Mouse (Mus musculus): ENCODE measurements around the gene Mfsd2a. TPM values are rescaled to one million over a fixed set of nuclear protein-coding genes. Genes with fewer than 3 reads are reported as not detected.

The Mfsd2a gene
- total and polyA plus RNA-seq, 3 experiments: 0.11 TPM; not detected in 2

DNA sequence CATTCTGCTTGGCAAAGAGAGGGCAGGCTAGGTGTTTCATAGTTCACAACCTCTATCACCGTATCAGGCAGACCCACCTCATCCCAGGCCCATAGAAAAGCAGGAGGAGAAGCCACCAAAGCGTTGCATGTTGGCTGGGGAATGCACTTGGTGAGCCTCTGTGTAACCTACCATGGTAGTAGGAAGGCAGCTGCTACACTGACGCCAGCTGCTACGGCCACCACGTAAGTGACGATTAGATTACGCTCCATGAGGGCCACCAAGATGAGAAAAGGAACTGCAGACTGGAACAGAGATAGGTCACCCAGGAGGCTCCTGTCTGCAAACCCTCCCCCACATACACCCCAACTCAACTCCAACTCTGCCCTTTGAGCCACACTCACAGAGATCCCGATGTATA, 11.9 kb downstream of the Mfsd2a start:
- ATAC-seq (ENCODE audit: extremely low read depth, insufficient number of reproducible peaks, low FRiP score, poor library complexity, severe bottlenecking) (no peak), DNase-seq (ENCODE audit: low spot score) (no peak)
- no peaks in the 10 kb centered on the region for H3K4me1 ChIP-seq (ENCODE audit: insufficient read depth, low read depth, low read length)
- no peak overlapping the region for H3K4me3 ChIP-seq (ENCODE audit: low read depth, low read length)
- H3K9me3 ChIP-seq (replicated peaks): no peaks in the 10 kb centered on the region
- peaks cover 17% of the 10 kb centered on the region for H3K27me3 ChIP-seq (ENCODE audit: insufficient read depth, low read length)
- no peaks in the 10 kb centered on the region for H3K36me3 ChIP-seq (replicated peaks)
- TF ChIP-seq GATA2 (IDR thresholded peaks at IDR 0.05; ENCODE audit: borderline replicate concordance, low read depth, low read length) (no peak), TAL1 (conservative IDR thresholded peaks at IDR 0.05; ENCODE audit: low read depth, low read length) (no peak), GATA1 (IDR thresholded peaks at IDR 0.05; ENCODE audit: borderline replicate concordance, low read length) (no peak), CTCF (IDR thresholded peaks at IDR 0.05; ENCODE audit: low read depth, low read length) (no peak), POLR2AphosphoS5 (IDR thresholded peaks at IDR 0.05; ENCODE audit: insufficient replicate concordance, low read depth, low read length) (no peak)

DNA sequence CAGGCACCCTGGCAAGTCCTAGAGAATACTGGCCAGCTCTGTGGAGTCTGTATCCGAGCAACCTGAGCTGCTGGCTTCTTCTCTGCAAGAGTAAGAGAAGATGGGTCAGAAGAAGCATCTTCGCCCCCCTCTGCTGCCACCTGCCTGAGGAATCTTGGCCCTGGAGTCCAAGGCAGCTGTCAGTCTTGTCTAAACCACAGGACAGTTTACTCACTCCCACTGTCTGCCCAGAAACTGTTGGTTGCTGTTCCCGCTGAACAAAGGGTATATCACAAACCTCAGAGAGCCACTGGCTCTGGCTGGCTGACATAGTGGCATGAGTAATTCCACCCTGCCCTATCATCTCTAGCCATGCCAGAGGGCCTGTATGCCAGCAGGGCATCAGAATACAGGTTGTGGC, 13.8 kb downstream of the Mfsd2a start:
- H3K4me1 ChIP-seq (ENCODE audit: insufficient read depth, low read depth, low read length): no peaks in the 10 kb centered on the region
- no peak overlapping the region for H3K4me3 ChIP-seq (ENCODE audit: low read depth, low read length)
- DNase-seq (ENCODE audit: low spot score) (no peak), ATAC-seq (ENCODE audit: extremely low read depth, insufficient number of reproducible peaks, low FRiP score, poor library complexity, severe bottlenecking) (no peak)
- no peaks in the 10 kb centered on the region for H3K36me3 ChIP-seq (replicated peaks)
- H3K27me3 ChIP-seq (ENCODE audit: insufficient read depth, low read length): peaks cover 19% of the 10 kb centered on the region
- H3K9me3 ChIP-seq (replicated peaks): no peaks in the 10 kb centered on the region
- TF ChIP-seq GATA1 (IDR thresholded peaks at IDR 0.05; ENCODE audit: borderline replicate concordance, low read length) (no peak), POLR2AphosphoS5 (IDR thresholded peaks at IDR 0.05; ENCODE audit: insufficient replicate concordance, low read depth, low read length) (no peak), TAL1 (conservative IDR thresholded peaks at IDR 0.05; ENCODE audit: low read depth, low read length) (no peak), CTCF (IDR thresholded peaks at IDR 0.05; ENCODE audit: low read depth, low read length) (no peak), GATA2 (IDR thresholded peaks at IDR 0.05; ENCODE audit: borderline replicate concordance, low read depth, low read length) (no peak)

GRCm38 (mm10) chr4:122944408-122944807, 16.6 kb downstream of the Mfsd2a start:
- Histone ChIP-seq H3K4me1 (ENCODE audit: insufficient read depth, low read depth, low read length) (no peaks in the 10 kb centered on the region), H3K4me3 (ENCODE audit: low read depth, low read length) (no peak overlapping the region), H3K36me3 (replicated peaks) (no peaks in the 10 kb centered on the region), H3K9me3 (replicated peaks) (no peaks in the 10 kb centered on the region), H3K27me3 (ENCODE audit: insufficient read depth, low read length) (peaks cover 29% of the 10 kb centered on the region)
- TF ChIP-seq GATA1 (IDR thresholded peaks at IDR 0.05; ENCODE audit: borderline replicate concordance, low read length) (no peak), CTCF (IDR thresholded peaks at IDR 0.05; ENCODE audit: low read depth, low read length) (peak; percentile 42; the same call in 1 of the 2 replicates)
- no peak for DNase-seq (ENCODE audit: low spot score)
- no peak for ATAC-seq (ENCODE audit: extremely low read depth, insufficient number of reproducible peaks, low FRiP score, poor library complexity, severe bottlenecking)

DNA sequence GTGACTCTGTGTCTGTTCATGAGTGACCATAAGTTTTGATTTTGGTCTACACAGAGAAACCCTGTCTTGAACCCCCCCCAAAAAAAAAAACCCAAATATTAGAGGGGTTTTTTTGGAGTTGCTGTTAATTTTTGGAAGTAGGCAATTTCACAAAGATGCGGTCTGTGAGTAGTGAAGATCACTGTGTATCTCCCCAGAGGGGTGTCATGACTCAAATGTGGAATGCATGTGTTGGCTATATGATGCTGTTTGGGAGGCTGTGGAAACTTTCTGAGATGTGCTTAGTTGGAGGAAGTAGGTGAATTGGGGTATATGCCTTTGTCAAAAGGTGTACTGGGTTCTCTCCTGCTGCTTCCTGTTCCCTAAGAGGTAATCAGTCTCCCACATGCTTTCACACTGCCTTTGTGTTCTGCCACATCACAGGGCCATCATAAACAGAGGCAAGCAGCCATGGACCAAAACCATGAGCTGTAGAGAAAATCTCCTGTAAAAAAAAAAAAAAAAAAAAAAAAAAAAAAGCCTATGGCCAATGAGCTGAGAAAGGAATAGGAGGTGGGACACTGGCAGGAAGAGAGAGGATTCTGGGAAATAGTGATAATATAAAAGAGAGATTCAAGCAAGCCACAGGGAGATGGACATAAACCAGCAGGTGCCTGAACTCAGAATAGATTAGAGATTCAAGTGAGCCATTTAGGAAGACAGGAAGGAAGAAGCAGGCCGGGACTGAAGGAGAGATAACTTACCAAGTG, 21.8 kb downstream of the Mfsd2a start:
- no peak for ATAC-seq (ENCODE audit: extremely low read depth, insufficient number of reproducible peaks, low FRiP score, poor library complexity, severe bottlenecking)
- Histone ChIP-seq H3K4me3 (ENCODE audit: low read depth, low read length) (no peak overlapping the region), H3K9me3 (replicated peaks) (no peaks in the 10 kb centered on the region), H3K4me1 (ENCODE audit: insufficient read depth, low read depth, low read length) (peaks cover 17% of the 10 kb centered on the region), H3K36me3 (replicated peaks) (no peaks in the 10 kb centered on the region), H3K27me3 (ENCODE audit: insufficient read depth, low read length) (peaks cover 22% of the 10 kb centered on the region; the same call in 1 of the 2 replicates)
- no peak for DNase-seq (ENCODE audit: low spot score)
- no peak for TF ChIP-seq TAL1 (conservative IDR thresholded peaks at IDR 0.05; ENCODE audit: low read depth, low read length)
- no peak for TF ChIP-seq GATA1 (IDR thresholded peaks at IDR 0.05; ENCODE audit: borderline replicate concordance, low read length)
- TF ChIP-seq CTCF (IDR thresholded peaks at IDR 0.05; ENCODE audit: low read depth, low read length): no peak
- TF ChIP-seq GATA2 (IDR thresholded peaks at IDR 0.05; ENCODE audit: borderline replicate concordance, low read depth, low read length): no peak

- peaks cover 32% of the 10 kb centered on the region for H3K4me1 ChIP-seq (ENCODE audit: insufficient read depth, low read depth, low read length)
- TF ChIP-seq TAL1 (conservative IDR thresholded peaks at IDR 0.05; ENCODE audit: low read depth, low read length) (no peak), CTCF (IDR thresholded peaks at IDR 0.05; ENCODE audit: low read depth, low read length) (no peak), POLR2AphosphoS5 (IDR thresholded peaks at IDR 0.05; ENCODE audit: insufficient replicate concordance, low read depth, low read length) (no peak), GATA2 (IDR thresholded peaks at IDR 0.05; ENCODE audit: borderline replicate concordance, low read depth, low read length) (no peak), GATA1 (IDR thresholded peaks at IDR 0.05; ENCODE audit: borderline replicate concordance, low read length) (no peak)
- H3K36me3 ChIP-seq (replicated peaks): no peaks in the 10 kb centered on the region
- H3K9me3 ChIP-seq (replicated peaks): no peaks in the 10 kb centered on the region
- DNase-seq (ENCODE audit: low spot score) (no peak), ATAC-seq (ENCODE audit: extremely low read depth, insufficient number of reproducible peaks, low FRiP score, poor library complexity, severe bottlenecking) (no peak)
- H3K27me3 ChIP-seq (ENCODE audit: insufficient read depth, low read length): peaks cover 22% of the 10 kb centered on the region; the same call in 1 of the 2 replicates
- no peak overlapping the region for H3K4me3 ChIP-seq (ENCODE audit: low read depth, low read length)
These were observed 23.5 kb downstream of the Mfsd2a start for GRCm38 (mm10) chr4:122937489-122937888.

- H3K4me1 ChIP-seq (ENCODE audit: insufficient read depth, low read depth, low read length): peaks cover 38% of the 10 kb centered on the region
- DNase-seq (ENCODE audit: low spot score): no peak
- H3K4me3 ChIP-seq (ENCODE audit: low read depth, low read length): no peak overlapping the region
- no peaks in the 10 kb centered on the region for H3K36me3 ChIP-seq (replicated peaks)
- no peak for TF ChIP-seq TAL1 (conservative IDR thresholded peaks at IDR 0.05; ENCODE audit: low read depth, low read length)
- TF ChIP-seq POLR2AphosphoS5 (IDR thresholded peaks at IDR 0.05; ENCODE audit: insufficient replicate concordance, low read depth, low read length): no peak
- no peak for TF ChIP-seq CTCF (IDR thresholded peaks at IDR 0.05; ENCODE audit: low read depth, low read length)
- no peak for TF ChIP-seq GATA1 (IDR thresholded peaks at IDR 0.05; ENCODE audit: borderline replicate concordance, low read length)
- TF ChIP-seq GATA2 (IDR thresholded peaks at IDR 0.05; ENCODE audit: borderline replicate concordance, low read depth, low read length): no peak
- no peak for ATAC-seq (ENCODE audit: extremely low read depth, insufficient number of reproducible peaks, low FRiP score, poor library complexity, severe bottlenecking)
- no peaks in the 10 kb centered on the region for H3K9me3 ChIP-seq (replicated peaks)
- H3K27me3 ChIP-seq (ENCODE audit: insufficient read depth, low read length): peaks cover 14% of the 10 kb centered on the region; the same call in 1 of the 2 replicates
These were observed 25.4 kb downstream of the Mfsd2a start for GRCm38 (mm10) chr4:122935466-122936099.
